Mouse (Mus musculus): Measurements from ENCODE around the gene Pkmyt1. TPM values are rescaled to one million over a fixed set of nuclear protein-coding genes. Genes with fewer than 3 reads are reported as not detected.

Pkmyt1 gene
- polyA plus RNA-seq, 1 experiment, result 11.5 TPM

Other genes with a start within 250 kb of the Pkmyt1 start
- gene Vmn2r117, start 246.6 kb upstream of the Pkmyt1 start, polyA plus RNA-seq (2012; fragmentation: generic; extraction: Trizol), result not detected
- 9.9 TPM for gene Zfp213, start 162.1 kb upstream of the Pkmyt1 start, polyA plus RNA-seq (2012; fragmentation: generic; extraction: Trizol)
- 5.1 TPM for gene Zfp13, start 126.8 kb upstream of the Pkmyt1 start, polyA plus RNA-seq (2012; fragmentation: generic; extraction: Trizol)
- gene Zscan10, start 125.5 kb upstream of the Pkmyt1 start, polyA plus RNA-seq (2012; fragmentation: generic; extraction: Trizol), result 0.02 TPM
- not detected for gene Mmp25, start 81.1 kb upstream of the Pkmyt1 start, polyA plus RNA-seq (2012; fragmentation: generic; extraction: Trizol)
- gene Bicdl2, start 65.8 kb upstream of the Pkmyt1 start, polyA plus RNA-seq (2012; fragmentation: generic; extraction: Trizol), result 0.14 TPM
- 199 TPM for gene Hcfc1r1, start 52.7 kb upstream of the Pkmyt1 start, polyA plus RNA-seq (2012; fragmentation: generic; extraction: Trizol)
- 30.1 TPM for gene Thoc6, start 52.5 kb upstream of the Pkmyt1 start, polyA plus RNA-seq (2012; fragmentation: generic; extraction: Trizol)
- 328 TPM for gene Tnfrsf12a, start 48.9 kb upstream of the Pkmyt1 start, polyA plus RNA-seq (2012; fragmentation: generic; extraction: Trizol)
- not detected for gene Cldn6, start 47.1 kb upstream of the Pkmyt1 start, polyA plus RNA-seq (2012; fragmentation: generic; extraction: Trizol)
- gene Cldn9, start 42.3 kb upstream of the Pkmyt1 start, polyA plus RNA-seq (2012; fragmentation: generic; extraction: Trizol), result 0.24 TPM
- 0.40 TPM for gene 1520401A03Rik, start 3.6 kb upstream of the Pkmyt1 start, polyA plus RNA-seq (2012; fragmentation: generic; extraction: Trizol)
- 15.4 TPM for gene Paqr4, start 14.5 kb downstream of the Pkmyt1 start, polyA plus RNA-seq (2012; fragmentation: generic; extraction: Trizol)
- 0.88 TPM for gene Kremen2, start 19.5 kb downstream of the Pkmyt1 start, polyA plus RNA-seq (2012; fragmentation: generic; extraction: Trizol)
- 43.5 TPM for gene Flywch1, start 45.3 kb downstream of the Pkmyt1 start, polyA plus RNA-seq (2012; fragmentation: generic; extraction: Trizol)
- gene Flywch2, start 59.7 kb downstream of the Pkmyt1 start, polyA plus RNA-seq (2012; fragmentation: generic; extraction: Trizol), result 0.42 TPM
- 58.2 TPM for gene Srrm2, start 64.2 kb downstream of the Pkmyt1 start, polyA plus RNA-seq (2012; fragmentation: generic; extraction: Trizol)
- 986 TPM for gene Elob, start 102.8 kb downstream of the Pkmyt1 start, polyA plus RNA-seq (2012; fragmentation: generic; extraction: Trizol)
- not detected for gene Prss33, start 109.7 kb downstream of the Pkmyt1 start, polyA plus RNA-seq (2012; fragmentation: generic; extraction: Trizol)
- gene Prss32, start 117.5 kb downstream of the Pkmyt1 start, polyA plus RNA-seq (2012; fragmentation: generic; extraction: Trizol), result 0.04 TPM
- 0.05 TPM for gene Prss41, start 117.8 kb downstream of the Pkmyt1 start, polyA plus RNA-seq (2012; fragmentation: generic; extraction: Trizol)
- not detected for gene Prss21, start 141.7 kb downstream of the Pkmyt1 start, polyA plus RNA-seq (2012; fragmentation: generic; extraction: Trizol)
- gene Dcpp1, start 154.5 kb downstream of the Pkmyt1 start, polyA plus RNA-seq (2012; fragmentation: generic; extraction: Trizol), result not detected
- gene Dcpp2, start 154.5 kb downstream of the Pkmyt1 start, polyA plus RNA-seq (2012; fragmentation: generic; extraction: Trizol), result not detected
- gene Dcpp3, start 191.1 kb downstream of the Pkmyt1 start, polyA plus RNA-seq (2012; fragmentation: generic; extraction: Trizol), result not detected
- not detected for gene Sbp, start 215.3 kb downstream of the Pkmyt1 start, polyA plus RNA-seq (2012; fragmentation: generic; extraction: Trizol)
- gene Sbpl, start 228.9 kb downstream of the Pkmyt1 start, polyA plus RNA-seq (2012; fragmentation: generic; extraction: Trizol), result not detected

All from myocyte (in vitro differentiated cells).